Mouse (Mus musculus) lung, embryonic 15.5 days (tissue): Measurements from ENCODE around the gene Limd2. TPM values are rescaled to one million over a fixed set of nuclear protein-coding genes. Genes with fewer than 3 reads are reported as not detected.

Source experiments
- ATAC-seq: fragments of 200-750 bp; cut with Nextera tagmentation; 2 replicates; pipeline ENCODE4 v1.8.0; 2017; ENCODE audit warnings: moderate number of reproducible peaks, borderline replicate concordance; ENCODE audit not compliant: low FRiP score, low TSS enrichment; ENCODE audit errors: extremely low read depth
- H3K27ac ChIP-seq: fragments of 300-500 bp; sonication (generic); 2 replicates; pipeline ENCODE4 v1.5.1; 2015; ENCODE audit warnings: moderate library complexity, mild to moderate bottlenecking, inconsistent platforms
- H3K27me3 ChIP-seq: fragments of 300-500 bp; sonication (generic); 2 replicates; pipeline ENCODE4 v1.6.1; 2015; ENCODE audit warnings: inconsistent platforms
- H3K36me3 ChIP-seq: fragments of 300-500 bp; sonication (generic); 2 replicates; pipeline ENCODE4 v1.6.1; 2015; ENCODE audit warnings: inconsistent platforms
- H3K4me1 ChIP-seq: fragments of 300-500 bp; sonication (generic); 2 replicates; pipeline ENCODE4 v1.6.1; 2015; ENCODE audit warnings: inconsistent platforms
- H3K4me2 ChIP-seq: fragments of 300-500 bp; sonication (generic); 2 replicates; pipeline ENCODE4 v1.6.1; 2015; ENCODE audit warnings: inconsistent platforms, mild to moderate bottlenecking, moderate library complexity
- H3K4me3 ChIP-seq: fragments of 300-500 bp; sonication (generic); 2 replicates; pipeline ENCODE4 v1.5.1; 2015; ENCODE audit warnings: mild to moderate bottlenecking, inconsistent platforms
- H3K9ac ChIP-seq: fragments of 300-500 bp; sonication (generic); 2 replicates; pipeline ENCODE4 v1.6.1; 2015; ENCODE audit warnings: inconsistent platforms
- H3K9me3 ChIP-seq: fragments of 300-500 bp; sonication (generic); 2 replicates; pipeline ENCODE4 v1.6.1; 2016; ENCODE audit warnings: inconsistent platforms
- WGBS: fragments of 180-500 bp; shearing (Covaris S2); methylation state at CpG from one replicate; pipeline ENCODE4 v1.1.7; 2015; 5-methylcytosine and 5-hydroxymethylcytosine counted together
- polyA plus RNA-seq: library from polyadenylated mRNA; unstranded; fragments of >200 nt; fragmentation: Nextera tagmentation; extraction: Ambion mirVana; gene quantifications from 2 replicates; pipeline ENCODE4 v1.2.1, GENCODE M21; 2015

The Limd2 gene
- polyA plus RNA-seq, 1 experiment from 2014 or later, result 237 TPM

DNA sequence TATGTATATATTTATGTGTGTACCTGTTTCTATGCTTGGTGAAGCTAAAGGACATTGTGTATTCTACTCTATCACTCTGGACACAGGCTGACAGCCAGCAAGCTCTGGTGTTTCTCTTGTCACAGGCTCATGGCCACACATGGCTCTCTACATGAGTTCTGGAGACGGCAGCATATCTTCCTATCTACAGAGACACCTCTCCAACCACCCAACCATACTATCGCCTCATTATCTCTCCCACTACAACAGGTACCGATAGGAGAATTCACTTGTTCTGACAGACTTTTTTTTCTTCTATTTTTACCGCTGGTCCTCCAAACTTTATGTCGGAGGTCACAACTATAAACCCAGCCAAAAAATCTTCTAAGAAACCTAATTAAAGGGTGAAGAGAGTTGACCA, 31.6 kb upstream of the Limd2 start:
- WGBS, result 81% methylated on average over 5 of the region's 5 CpGs
- H3K27ac ChIP-seq, result no peak overlapping the region
- no peaks in the 10 kb centered on the region for H3K27me3 ChIP-seq
- ATAC-seq, result no peak
- peaks cover 21% of the 10 kb centered on the region for H3K4me1 ChIP-seq
- no peaks in the 10 kb centered on the region for H3K9me3 ChIP-seq
- no peak overlapping the region for H3K9ac ChIP-seq
- peaks cover under 1% of the 10 kb centered on the region; the same call in 1 of the 2 replicates for H3K36me3 ChIP-seq
- H3K4me2 ChIP-seq, result peak overlapping the region; percentile 67
- H3K4me3 ChIP-seq, result peak overlapping the region; percentile 54

DNA sequence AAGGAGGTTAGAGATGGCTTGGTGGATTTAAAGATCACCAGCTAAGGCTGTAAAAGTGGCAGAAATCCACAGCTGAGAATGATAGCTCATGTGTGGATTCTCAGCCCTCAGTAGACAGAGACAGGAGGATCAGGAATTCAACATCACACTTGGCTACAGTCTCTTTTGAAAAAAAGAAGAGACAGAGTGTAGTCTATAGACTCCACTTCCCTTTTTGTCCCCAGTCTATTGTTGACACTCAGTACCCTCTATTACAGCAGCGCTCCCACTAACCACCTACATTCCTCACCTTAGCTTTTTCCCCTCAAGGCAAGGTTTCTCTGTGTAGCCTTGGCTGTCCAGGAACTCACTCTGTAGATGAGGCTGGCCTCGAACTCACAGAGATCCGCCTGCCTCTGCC, 31.1 kb upstream of the Limd2 start:
- H3K9ac ChIP-seq, result no peak overlapping the region
- no peaks in the 10 kb centered on the region for H3K9me3 ChIP-seq
- H3K27me3 ChIP-seq, result no peaks in the 10 kb centered on the region
- H3K4me2 ChIP-seq, result no peak overlapping the region
- no peak overlapping the region for H3K4me3 ChIP-seq
- WGBS, result 99% methylated on average over 3 of the region's 3 CpGs
- ATAC-seq, result no peak
- no peak overlapping the region for H3K27ac ChIP-seq
- H3K4me1 ChIP-seq, result peaks cover 21% of the 10 kb centered on the region
- H3K36me3 ChIP-seq, result no peaks in the 10 kb centered on the region; the same call in 1 of the 2 replicates

DNA sequence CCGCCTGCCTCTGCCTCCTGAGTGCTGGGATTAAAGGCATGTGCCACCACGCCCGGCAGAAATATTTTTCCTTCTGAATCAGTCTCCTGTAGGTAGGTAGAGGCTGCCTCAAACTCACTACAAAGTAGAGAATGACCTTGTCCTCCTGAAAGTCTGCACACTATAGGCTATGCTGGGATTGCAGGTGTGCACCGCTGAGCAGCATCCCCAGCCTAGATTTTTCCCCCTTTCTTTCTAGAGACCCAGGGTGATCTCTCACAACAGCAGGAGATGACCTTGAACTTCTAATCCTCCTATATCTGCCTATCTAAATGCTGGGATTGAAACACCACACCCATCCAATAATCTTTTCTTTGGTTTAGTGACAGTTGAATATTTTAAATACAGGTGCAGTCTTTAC, 26.7 kb upstream of the Limd2 start:
- no peaks in the 10 kb centered on the region for H3K9me3 ChIP-seq
- 87% methylated on average over 4 of the region's 4 CpGs for WGBS
- ATAC-seq, result no peak
- 0 out of 2 replicates have a peak, but pooled peaks cover 5% of the 10 kb centered on the region for H3K36me3 ChIP-seq
- peaks cover 2% of the 10 kb centered on the region; the same call in 1 of the 2 replicates for H3K4me1 ChIP-seq
- H3K4me3 ChIP-seq, result no peak overlapping the region
- no peak overlapping the region for H3K9ac ChIP-seq
- H3K4me2 ChIP-seq, result no peak overlapping the region
- H3K27ac ChIP-seq, result no peak overlapping the region
- no peaks in the 10 kb centered on the region for H3K27me3 ChIP-seq

DNA sequence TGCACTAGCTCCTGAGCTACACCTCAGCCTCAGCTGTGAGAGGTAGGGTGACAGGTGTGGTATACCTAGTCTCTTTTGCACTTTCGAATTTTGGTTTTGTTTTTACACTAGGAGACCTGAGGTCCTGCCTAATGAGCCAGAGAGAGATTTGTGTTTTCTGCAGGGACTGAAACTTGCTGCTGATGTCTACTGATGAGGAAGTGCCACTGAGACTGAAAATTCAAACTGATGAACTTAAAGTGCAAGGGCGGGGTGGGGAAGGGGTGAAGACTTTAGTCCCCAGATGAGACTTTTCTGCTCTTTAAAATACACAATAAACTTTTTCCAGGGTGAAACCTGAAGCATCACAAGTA, 19.8 kb upstream of the Limd2 start:
- 81% methylated on average over 2 of the region's 2 CpGs for WGBS
- H3K4me1 ChIP-seq, result no peaks in the 10 kb centered on the region
- H3K4me3 ChIP-seq, result no peak overlapping the region
- H3K4me2 ChIP-seq, result no peak overlapping the region
- no peak overlapping the region for H3K9ac ChIP-seq
- no peak overlapping the region for H3K27ac ChIP-seq
- H3K9me3 ChIP-seq, result no peaks in the 10 kb centered on the region
- H3K27me3 ChIP-seq, result no peaks in the 10 kb centered on the region
- H3K36me3 ChIP-seq, result 0 out of 2 replicates have a peak, but pooled peaks cover 8% of the 10 kb centered on the region
- ATAC-seq, result no peak

DNA sequence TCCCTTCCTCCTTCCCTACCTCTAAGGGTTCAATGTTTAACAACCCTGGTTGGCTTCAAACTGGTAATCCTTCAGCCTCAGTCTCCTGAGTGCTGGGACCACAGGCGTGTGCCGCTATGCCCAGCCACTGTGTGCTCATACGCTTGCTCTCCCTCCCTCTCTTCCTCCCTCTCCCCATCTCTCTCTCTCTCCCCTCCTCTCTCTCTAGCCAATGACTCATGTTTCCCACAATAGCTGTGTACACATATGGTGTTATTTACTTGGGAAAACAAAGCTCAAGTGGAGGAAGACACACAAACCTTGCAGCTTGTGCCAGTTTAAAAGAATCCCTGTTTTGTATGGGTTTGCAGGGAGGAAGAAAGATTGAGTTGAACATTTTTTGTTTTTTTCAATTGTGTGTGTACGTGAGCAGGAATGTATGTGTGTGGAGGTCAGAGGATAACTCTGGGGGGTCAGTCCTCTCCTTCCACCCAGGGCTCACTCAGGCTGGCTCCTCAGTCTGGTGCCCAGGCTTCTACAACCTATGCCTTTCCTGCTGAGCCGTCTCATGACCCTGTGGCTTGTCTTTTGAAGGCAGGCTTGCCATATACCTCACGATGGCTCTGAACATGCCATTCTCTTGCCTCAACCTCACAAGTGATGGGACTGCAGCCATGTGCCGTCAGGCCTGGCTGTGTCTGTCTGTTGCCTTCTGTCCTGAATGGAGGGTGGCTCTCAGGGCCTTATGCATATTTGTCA, 19.2 kb upstream of the Limd2 start:
- ATAC-seq, result no peak; the same call in 1 of the 2 replicates
- no peak overlapping the region for H3K9ac ChIP-seq
- 64% methylated on average over 7 of the region's 7 CpGs for WGBS
- H3K9me3 ChIP-seq, result no peaks in the 10 kb centered on the region
- H3K4me1 ChIP-seq, result no peaks in the 10 kb centered on the region
- H3K27me3 ChIP-seq, result no peaks in the 10 kb centered on the region
- no peak overlapping the region for H3K4me2 ChIP-seq
- H3K27ac ChIP-seq, result no peak overlapping the region
- no peak overlapping the region for H3K4me3 ChIP-seq
- 0 out of 2 replicates have a peak, but pooled peaks cover 8% of the 10 kb centered on the region for H3K36me3 ChIP-seq

DNA sequence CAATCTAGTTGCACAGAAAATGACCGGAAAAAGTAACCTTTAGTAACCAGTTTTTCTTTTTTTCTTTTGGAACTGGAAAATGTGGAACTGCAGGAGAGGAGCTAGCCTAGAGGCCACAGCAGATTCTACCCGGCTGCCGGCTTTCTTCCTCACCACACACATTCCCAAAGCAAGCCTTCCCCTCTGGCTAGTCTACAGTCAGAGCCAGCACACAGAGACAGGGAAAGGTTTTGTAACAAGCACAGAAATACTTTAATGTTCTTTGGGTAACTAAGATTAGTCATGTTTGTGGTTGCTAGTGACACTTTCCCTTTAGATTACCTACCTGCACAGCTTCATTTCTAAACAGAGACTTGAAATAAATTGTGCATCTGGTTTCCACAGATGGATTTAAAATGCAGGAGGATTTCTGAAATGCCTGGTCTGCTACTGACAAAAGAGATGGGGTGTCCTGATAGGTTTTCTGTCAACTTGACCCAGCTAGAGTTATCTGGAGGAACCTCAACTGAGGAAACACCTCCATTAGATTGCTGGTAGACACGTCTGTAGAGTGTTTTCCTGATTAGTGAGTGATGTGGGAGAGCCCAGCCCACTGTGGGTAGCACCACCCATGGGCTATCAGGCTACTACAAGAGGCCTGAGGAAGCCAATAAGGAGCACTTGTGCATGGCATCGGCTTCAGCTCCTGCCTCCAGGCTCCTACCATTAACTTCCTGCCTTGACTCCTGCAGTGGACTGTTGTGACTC, 17.5 kb upstream of the Limd2 start:
- Histone ChIP-seq H3K36me3 (0 out of 2 replicates have a peak, but pooled peaks cover 5% of the 10 kb centered on the region), H3K9me3 (no peaks in the 10 kb centered on the region), H3K27ac (no peak overlapping the region), H3K9ac (no peak overlapping the region), H3K4me2 (no peak overlapping the region), H3K27me3 (no peaks in the 10 kb centered on the region), H3K4me1 (no peaks in the 10 kb centered on the region), H3K4me3 (no peak overlapping the region)
- ATAC-seq, result no peak
- 70% methylated on average over 5 of the region's 5 CpGs for whole genome bisulfite sequencing

DNA sequence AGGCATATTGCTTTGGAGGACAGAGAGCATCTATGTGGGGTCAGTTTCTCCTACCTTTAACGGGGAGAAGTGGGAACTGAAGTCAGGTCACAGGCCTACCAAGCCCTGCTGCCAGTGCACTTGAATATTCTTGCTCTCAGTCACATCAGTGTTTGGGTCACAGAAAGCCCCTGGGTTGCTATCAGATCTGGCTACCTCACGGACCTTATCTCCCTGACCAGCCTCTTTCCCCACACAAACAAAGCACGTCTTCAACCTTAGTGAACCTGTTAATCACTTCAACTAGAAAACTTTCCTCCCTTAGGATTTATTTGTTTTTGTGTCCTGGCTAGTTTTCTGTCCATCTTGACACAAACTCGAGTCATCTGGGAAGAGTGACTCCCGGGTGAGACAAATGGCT, 15.7 kb upstream of the Limd2 start:
- H3K27me3 ChIP-seq, result no peaks in the 10 kb centered on the region
- no peaks in the 10 kb centered on the region for H3K4me1 ChIP-seq
- H3K9ac ChIP-seq, result no peak overlapping the region
- no peaks in the 10 kb centered on the region for H3K9me3 ChIP-seq
- H3K4me3 ChIP-seq, result no peak overlapping the region
- 51% methylated on average over 5 of the region's 5 CpGs for WGBS
- 0 out of 2 replicates have a peak, but pooled peaks cover 3% of the 10 kb centered on the region for H3K36me3 ChIP-seq
- H3K4me2 ChIP-seq, result no peak overlapping the region
- no peak for ATAC-seq
- H3K27ac ChIP-seq, result no peak overlapping the region

DNA sequence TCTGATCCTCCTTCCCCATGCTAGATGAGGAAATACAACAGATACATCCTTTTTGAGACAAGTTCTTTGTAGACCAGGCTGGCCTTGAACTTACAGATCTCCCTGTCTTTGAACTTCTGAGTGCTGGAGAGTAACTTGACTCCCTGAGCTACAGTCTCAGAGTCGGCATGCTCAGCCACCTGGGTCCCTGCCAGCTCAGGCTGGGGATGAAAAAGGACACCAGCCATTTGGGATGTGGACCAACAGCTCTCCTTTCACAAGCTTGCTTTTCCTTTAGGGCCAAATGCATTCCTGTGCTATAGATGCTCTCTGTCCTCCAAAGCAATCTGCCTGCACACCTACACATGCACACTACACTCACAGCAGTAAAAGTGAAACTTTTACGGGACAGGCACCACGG, 14.4 kb upstream of the Limd2 start:
- no peak for ATAC-seq
- H3K9ac ChIP-seq, result no peak overlapping the region
- H3K27ac ChIP-seq, result no peak overlapping the region
- peaks cover 7% of the 10 kb centered on the region; the same call in 1 of the 2 replicates for H3K36me3 ChIP-seq
- no peaks in the 10 kb centered on the region for H3K27me3 ChIP-seq
- 54% methylated on average over 3 of the region's 3 CpGs for WGBS
- no peak overlapping the region for H3K4me2 ChIP-seq
- H3K4me1 ChIP-seq, result no peaks in the 10 kb centered on the region
- H3K4me3 ChIP-seq, result no peak overlapping the region
- no peaks in the 10 kb centered on the region for H3K9me3 ChIP-seq

DNA sequence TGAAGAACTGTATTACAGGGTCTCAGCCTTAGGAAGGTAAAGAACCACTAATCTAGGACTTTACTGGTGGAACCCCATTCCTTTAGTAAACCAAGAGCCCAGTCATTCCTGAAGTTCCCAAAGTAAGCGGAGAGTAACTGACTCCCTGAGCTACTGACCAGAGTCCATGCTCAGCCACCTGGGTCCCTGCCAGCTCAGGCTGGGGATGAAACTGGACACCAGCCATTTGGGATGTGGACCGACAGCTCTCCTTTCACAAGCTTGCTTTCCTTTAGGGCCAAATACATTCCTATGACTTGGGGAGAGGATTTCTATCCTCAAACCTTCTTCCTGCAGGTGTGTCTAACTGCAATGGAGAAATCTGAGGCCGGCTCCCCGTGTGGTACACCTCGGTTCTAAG, 13.7 kb upstream of the Limd2 start:
- H3K4me3 ChIP-seq, result no peak overlapping the region
- H3K9me3 ChIP-seq, result no peaks in the 10 kb centered on the region
- H3K4me2 ChIP-seq, result no peak overlapping the region
- ATAC-seq, result no peak
- WGBS, result 66% methylated on average over 5 of the region's 5 CpGs
- no peak overlapping the region for H3K27ac ChIP-seq
- peaks cover 8% of the 10 kb centered on the region; the same call in 1 of the 2 replicates for H3K36me3 ChIP-seq
- H3K4me1 ChIP-seq, result no peaks in the 10 kb centered on the region
- H3K27me3 ChIP-seq, result no peaks in the 10 kb centered on the region
- no peak overlapping the region for H3K9ac ChIP-seq

DNA sequence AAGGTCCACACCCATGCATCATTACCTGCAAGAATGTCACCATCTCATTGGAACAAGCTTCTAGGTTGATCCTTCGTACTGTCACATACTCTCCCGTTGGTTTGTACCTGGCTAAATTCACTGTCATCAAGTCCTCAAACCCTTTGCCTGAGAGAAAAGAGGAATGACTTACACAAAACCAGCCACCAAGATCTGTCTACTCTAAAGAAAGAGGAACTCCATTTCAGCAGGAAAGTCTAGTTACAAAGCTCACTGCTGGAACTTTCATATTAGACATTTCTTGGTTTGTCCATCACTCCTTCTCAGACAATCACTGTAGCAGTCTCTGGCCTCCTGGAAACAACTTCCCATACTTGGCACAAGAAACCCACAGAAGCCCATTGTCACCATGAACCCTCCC, 12.6 kb upstream of the Limd2 start:
- Histone ChIP-seq H3K4me1 (no peaks in the 10 kb centered on the region), H3K36me3 (peaks cover 11% of the 10 kb centered on the region; the same call in 1 of the 2 replicates), H3K9me3 (no peaks in the 10 kb centered on the region), H3K4me3 (no peak overlapping the region), H3K27ac (no peak overlapping the region), H3K27me3 (no peaks in the 10 kb centered on the region), H3K9ac (no peak overlapping the region), H3K4me2 (no peak overlapping the region)
- ATAC-seq, result no peak
- 94% methylated on average over 2 of the region's 2 CpGs for WGBS

DNA sequence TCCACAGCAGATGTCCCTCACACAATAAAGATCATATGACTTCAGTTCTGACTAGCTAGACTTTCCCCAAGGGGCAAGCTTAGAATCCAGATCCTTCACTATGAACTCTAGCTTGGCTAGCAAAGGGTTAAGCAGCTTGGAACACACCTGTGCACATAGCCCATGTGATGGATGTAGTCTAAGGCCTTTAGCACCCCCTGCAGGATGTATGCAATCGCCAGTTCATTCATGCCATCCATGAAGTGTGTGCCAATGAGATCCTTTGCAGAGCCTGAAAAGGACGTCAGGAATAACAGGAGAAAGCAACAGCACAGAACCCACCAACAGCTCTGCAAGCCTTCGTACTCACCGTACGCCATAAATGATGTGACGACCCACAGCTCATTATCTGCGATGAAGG, 10.1 kb upstream of the Limd2 start:
- Histone ChIP-seq H3K9ac (no peak overlapping the region), H3K4me2 (no peak overlapping the region), H3K9me3 (no peaks in the 10 kb centered on the region), H3K27ac (no peak overlapping the region), H3K4me3 (no peak overlapping the region), H3K4me1 (no peaks in the 10 kb centered on the region), H3K36me3 (peaks cover 19% of the 10 kb centered on the region; the same call in 1 of the 2 replicates), H3K27me3 (no peaks in the 10 kb centered on the region)
- WGBS, result 77% methylated on average over 7 of the region's 7 CpGs
- no peak for ATAC-seq

DNA sequence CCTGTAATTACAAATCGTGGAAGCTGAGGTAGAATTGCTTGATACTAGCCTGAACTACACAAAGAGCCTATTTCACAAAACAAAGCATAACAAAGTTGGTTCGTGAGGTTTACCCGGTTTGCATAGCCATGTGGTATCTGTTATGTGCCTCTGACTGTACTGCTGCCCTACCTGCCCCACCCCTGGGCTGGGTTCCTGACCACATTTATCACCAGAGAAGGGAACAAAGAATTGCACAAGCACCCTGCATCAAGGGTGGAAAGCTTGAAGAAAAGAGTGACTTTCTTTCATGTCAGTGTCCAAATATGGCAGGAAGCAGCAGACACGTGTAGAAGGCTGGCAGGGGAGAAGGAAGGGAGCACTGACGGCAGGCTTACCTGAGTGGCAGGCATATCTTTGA, 6.8 kb upstream of the Limd2 start:
- Histone ChIP-seq H3K27ac (no peak overlapping the region), H3K4me3 (no peak overlapping the region), H3K36me3 (peaks cover 25% of the 10 kb centered on the region), H3K4me1 (peaks cover 3% of the 10 kb centered on the region; the same call in 1 of the 2 replicates), H3K4me2 (no peak overlapping the region), H3K9ac (no peak overlapping the region), H3K9me3 (no peaks in the 10 kb centered on the region), H3K27me3 (no peaks in the 10 kb centered on the region)
- 79% methylated on average over 5 of the region's 5 CpGs for WGBS
- no peak for ATAC-seq
